Mouse (Mus musculus) thymus, adult 18-20 months (tissue): Measurements from ENCODE around the gene Mettl27.
"Not testable (repeated sequence)": the region's sequence is repeated elsewhere in the genome, so short reads cannot be mapped to it uniquely, and the experiment has no call there.

Experiments used
- DNase-seq, 2 experiments: peaks; one replicate each; pipeline ENCODE4 v3.0.0; 2022; ENCODE audit warnings: mixed read lengths in 2 of 2

Mettl27 gene

DNA sequence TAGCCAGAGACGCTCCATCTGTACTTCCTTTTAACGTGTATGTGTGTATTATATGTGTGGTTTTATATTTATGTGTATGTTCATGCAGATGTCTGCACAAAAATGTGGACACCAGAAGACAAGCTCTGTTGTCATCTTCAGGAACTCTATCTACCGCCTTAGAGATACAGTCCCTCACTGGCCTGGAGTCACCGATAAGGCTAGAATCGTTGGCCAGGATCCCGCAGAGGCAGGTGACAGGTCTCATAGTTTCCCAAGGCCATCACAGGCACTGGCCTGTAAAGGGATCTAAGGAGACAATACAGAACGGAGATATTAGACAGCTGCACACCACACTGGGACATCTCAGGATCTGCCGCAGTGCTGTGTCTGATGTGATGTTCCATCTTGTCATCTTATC lies 11.1 kb upstream of the Mettl27 start:
- no peak for DNase-seq

DNA sequence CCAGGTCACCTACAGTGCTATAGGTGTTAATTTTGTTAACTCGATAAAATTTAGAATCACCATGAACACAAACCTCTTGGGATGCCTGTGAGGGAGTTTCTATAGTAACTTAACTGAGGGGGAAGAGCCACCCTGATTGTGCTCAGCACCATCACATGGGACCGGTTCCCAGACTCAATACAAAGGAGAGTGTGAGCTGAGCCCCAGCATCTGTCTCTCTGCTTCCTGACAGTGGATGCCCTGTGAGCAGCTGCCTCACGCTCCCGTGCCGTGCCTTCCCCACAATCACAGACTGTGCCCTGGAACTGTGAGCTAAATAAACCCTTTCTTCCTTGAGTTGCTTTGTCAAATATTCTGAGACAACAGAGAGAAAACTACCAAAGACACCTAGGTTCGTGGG lies 9.0 kb upstream of the Mettl27 start:
- no peak for DNase-seq

DNA sequence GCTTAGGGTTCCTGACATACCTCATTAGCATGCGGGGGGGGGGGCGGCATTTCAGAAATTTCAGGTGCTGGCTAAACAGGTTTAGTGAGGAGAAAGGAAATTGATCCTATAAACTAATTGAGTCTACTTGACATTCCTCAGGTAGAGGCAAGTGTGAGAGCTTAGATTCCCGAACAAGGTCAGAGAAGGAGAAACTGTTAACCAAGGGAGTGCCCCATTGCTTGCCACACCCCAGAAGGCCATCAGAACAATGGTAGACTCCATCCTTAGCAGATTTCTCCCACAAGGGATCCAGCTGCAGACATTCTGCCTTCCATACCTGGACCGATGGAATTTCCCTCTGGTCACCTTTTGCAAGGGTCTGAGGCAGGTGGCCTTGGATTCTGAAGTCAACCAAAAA lies 5.4 kb upstream of the Mettl27 start:
- no peak for DNase-seq

DNA sequence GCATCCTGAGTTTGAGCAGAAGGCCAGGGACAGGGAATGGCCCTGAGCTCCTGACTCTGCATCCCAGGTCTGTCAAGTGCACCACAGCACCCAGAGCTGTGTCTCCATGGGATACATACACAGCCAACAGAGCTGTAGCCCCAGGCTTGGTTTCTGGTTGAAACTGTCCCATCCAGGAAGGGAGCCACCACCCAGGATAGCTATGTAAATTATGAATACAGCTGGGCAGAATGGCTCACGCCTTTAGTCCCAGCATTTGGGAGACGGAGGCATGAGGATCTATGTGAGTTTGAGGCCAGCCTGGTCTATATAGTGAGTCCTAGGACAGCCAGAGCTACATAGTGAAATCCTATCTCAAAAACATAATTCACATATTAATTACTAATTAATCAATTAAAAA lies 2.2 kb upstream of the Mettl27 start:
- DNase-seq: no peak

DNA sequence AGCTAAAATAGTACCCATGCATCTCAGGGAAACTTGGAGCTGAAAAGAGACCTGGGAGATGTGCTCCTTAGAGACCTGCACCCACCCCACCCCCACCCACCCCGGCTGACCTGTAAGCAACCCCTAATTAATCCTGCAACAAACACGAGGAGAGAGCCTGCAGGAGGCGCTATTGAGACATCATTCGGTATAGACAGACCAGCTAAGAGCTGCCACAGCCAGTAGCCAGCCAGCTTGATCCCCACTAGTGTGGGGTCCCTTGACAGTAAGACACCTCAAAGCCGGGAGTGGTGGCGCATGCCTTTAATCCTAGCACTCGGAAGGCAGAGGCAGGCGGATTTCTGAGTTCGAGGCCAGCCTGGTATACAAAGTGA lies 722 bp downstream of the Mettl27 start:
- DNase-seq: peak in 1 of 2 experiments; percentile 66

DNA sequence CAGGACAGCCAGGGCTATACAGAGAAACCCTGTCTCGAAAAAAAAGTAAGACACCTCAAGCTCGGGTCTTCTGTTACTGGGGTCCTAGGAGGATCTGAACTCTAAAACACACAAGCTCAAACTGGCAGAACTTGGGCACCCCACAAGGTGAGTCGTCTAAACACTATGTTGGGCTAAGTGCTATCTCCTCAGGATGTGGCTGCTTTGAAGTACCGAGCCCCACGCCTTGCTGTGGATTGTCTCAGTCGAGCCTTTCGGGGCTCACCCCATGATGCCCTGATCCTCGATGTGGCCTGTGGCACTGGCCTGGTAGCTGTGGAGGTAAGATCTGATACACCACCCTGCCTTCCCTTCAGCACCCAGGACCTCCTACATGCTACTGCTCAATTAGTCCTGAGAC lies 1.1 kb downstream of the Mettl27 start:
- DNase-seq: peak in 1 of 2 experiments; percentile 60

DNA sequence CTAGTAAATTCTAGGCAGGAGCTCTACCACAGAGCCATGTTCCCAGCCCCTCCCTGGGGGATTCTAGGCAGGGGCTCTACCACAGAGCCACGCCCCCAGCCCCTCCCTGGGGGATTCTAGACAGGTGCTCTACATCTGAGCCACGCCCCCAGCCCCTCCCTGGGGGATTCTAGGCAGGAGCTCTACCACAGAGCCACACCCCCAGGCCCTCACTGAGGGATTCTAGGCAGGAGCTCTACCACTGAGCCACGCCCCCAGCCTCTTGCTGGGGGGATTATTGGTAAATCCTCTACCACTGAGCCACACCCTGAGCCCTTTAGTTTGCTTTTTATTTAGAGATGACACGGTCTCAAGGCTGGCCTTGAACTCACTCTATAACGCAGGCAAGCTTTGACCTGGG lies 1.5 kb downstream of the Mettl27 start:
- DNase-seq: peak in 1 of 2 experiments; percentile 37

DNA sequence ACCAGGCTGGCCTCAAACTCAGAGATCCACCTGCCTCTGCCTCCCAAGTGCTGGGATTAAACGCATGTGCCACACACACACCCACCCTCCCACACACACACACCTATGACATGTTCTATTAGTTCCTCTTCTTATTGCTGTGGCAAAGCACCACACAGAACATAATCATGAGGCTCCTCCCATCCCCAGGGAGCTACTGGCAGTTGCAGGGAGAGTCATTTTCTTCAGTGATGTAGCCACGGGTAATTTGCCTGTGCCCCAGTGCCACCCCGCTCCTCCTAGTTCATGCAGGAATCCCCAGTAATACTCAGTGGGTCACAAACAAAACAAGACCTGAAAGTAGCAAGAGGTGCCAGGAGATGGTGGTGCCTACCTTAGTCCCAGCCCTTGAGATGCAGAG lies 2.5 kb downstream of the Mettl27 start:
- DNase-seq: no peak

DNA sequence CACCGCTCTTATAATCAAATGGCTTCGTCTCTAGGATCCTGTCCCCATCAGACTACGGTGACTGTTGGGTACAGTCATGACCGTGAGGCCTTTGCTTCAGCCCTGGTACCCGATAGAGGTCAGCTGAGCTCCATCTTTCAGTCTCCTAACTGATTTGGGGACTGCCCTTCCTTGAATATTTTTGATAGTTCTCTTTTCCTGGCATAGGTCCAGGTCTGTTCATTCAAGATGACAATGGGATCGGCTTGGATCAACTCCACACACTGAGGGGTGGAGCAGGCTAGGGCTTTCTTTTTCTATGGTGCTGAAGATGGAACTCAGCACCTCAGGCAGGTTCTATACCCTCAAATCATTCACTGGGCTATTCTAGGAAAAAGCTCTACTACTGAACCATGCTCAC lies 3.9 kb downstream of the Mettl27 start:
- DNase-seq: no peak

DNA sequence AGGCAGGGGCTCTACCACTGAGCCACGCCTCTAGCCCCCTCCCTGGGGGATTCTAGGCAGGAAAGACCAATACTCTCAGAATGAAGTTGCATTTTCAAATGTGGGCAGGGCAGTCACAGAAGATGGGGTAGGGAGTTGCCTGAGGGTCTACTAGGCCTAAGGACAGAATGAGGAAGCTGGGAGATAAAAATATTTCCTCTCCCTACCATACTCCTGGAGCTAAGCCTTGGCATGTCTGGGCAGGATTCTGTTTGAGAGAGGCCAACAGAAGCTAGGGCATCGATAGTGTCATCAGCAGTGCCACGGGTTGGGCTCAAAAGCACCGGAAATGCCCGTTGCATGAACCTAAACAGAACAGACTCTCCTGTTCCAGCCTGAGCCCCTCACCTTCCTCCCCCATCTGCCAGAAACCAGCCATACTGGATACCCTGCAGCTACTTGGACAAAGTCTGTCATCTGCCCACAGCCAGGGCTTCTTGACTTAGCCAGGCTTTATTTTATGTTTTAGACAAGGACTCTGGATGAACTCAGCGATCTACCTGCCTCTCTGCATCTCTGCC lies 4.5 kb downstream of the Mettl27 start:
- DNase-seq: no peak

DNA sequence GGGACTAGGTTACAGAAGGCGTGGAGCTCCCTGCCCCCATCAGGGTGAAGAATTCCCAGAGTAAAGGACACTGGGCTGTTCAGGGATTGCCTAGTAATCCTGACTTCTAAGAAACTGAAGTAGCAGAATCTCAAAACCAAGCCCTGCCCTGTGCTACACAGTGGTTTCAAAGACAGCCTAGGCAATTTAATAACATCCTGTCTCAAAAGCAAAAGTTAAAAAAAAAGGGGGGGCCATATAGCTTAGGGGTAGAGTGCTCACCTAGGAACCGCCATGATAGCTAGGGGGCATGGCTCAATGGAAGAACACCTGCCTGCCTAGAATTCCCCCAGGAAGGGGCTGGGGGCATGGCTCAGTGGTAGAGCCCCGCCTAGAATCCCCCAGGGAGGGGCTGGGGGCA lies 6.9 kb downstream of the Mettl27 start:
- no peak for DNase-seq

DNA sequence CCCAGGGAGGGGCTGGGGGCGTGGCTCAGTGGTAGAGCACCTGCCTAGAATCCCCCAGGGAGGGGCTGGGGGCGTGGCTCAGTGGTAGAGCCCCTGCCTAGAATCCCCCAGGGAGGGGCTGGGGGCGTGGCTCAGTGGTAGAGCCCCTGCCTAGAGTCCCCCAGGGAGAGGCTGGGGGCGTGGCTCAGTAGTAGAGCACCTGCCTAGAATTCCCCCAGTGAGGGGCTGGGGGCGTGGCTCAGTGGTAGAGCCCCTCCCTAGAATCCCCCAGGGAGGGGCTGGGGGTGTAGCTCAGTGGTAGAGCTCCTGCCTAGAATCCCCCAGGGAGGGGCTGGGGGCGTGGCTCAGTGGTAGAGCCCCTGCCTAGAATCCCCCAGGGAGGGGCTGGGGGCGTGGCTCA lies 7.4 kb downstream of the Mettl27 start:
- not testable (repeated sequence) for DNase-seq

DNA sequence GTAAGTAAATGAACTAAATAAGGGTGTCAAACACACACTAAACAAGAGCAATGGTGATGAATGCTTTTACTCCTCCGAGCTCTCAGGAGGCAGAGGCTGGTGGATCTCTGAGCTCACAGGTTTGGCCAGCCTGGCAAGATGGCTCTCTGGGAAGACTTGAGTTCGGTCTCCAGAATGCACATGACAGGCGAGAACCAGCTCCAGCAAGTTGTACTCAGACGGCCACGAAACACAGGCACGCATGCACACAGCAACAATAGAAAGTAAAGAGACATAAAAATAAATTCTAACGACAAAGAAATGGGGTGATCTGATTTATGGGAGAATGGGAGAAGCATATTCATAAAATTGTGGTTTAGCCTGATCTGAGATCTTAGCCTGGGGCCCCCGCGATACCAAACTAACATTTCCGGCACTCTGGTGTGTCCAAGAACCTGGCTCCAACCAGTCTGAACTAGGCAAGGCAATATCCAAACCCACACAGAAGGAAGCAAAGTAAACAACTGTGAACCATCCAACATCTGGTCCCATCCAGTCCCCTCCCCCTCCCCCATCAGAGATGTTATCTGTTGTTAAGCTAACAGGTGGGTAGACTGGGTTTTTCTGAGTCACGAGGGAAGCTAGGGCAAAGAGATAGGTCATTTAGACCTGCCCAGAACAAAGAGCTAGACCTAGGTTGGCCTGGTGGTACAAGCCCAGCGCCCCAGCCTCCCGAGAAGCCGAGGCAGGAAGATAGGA lies 9.5 kb downstream of the Mettl27 start:
- DNase-seq: peak; percentile 41 to 72

DNA sequence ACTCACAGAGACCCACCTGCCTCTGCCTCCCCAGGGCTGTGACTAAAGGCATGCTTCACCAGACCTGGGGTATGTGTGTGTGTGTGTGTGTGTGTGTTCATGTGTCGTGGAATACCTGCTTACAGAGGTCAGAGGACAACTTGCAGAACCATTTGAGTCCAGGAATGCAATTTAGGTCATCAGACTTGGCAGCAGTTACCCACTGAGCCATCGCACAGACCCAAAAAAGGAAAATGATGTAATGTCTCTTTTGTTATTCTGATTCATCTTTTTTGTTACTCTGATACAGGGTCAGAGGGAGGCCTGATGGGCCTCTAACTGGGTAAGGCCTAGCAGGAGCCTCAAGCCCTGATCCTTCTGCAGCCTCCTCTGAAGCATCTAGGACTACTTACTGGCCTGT lies 10.6 kb downstream of the Mettl27 start:
- no peak for DNase-seq

DNA sequence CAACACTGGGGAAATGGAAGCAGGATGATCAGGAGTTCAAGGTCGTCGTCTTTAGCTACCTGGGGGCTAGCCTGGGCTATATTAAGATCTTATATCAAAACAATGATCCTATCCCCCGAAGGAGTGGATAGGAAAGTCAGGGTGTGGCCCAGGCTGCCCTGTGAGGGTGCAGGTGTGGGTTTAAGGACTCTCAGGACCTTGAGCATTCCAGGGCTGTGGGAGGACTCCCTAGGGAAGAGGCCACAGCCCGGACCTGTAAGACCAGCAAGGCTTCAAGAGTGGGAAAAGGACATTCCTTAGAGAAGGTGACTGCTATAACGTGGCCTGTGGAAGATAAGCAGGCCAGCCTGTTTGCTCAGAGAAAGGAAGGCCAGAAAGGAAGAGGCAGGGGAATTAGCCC lies 12.0 kb downstream of the Mettl27 start:
- no peak for DNase-seq

DNA sequence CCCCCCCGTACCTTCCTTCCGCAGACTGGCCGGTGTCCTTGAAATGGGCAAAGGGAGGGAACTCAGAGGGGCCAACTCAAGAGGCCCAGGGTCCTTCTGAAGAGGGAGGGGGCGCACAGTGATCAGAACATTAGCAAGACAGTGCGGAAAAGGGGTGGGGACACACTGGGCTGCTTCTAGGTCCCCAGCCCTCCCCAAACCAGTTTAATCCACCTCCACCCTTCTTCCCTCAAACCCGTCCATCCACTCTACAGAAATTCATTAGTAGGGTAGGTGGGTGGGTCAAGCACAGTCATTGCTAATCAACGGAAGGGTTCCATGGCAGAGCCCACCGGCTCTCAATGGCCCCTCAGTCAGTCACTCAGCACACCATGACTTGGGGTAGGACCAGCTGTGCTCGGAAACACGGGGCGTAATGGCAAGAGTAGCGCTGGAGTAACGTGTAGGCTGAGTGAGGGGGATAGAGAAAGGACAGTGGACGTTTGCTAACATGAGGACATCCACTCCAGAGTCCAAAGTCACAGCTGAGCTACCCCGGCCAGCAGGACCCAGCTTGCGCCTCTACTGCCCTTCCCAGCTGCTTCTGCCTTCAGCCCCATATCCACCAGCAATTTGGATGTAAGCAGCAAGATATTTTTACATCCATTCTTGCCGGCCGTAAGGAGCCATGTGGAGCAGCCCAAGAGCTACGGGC lies 13.2 kb downstream of the Mettl27 start:
- DNase-seq: no peak

DNA sequence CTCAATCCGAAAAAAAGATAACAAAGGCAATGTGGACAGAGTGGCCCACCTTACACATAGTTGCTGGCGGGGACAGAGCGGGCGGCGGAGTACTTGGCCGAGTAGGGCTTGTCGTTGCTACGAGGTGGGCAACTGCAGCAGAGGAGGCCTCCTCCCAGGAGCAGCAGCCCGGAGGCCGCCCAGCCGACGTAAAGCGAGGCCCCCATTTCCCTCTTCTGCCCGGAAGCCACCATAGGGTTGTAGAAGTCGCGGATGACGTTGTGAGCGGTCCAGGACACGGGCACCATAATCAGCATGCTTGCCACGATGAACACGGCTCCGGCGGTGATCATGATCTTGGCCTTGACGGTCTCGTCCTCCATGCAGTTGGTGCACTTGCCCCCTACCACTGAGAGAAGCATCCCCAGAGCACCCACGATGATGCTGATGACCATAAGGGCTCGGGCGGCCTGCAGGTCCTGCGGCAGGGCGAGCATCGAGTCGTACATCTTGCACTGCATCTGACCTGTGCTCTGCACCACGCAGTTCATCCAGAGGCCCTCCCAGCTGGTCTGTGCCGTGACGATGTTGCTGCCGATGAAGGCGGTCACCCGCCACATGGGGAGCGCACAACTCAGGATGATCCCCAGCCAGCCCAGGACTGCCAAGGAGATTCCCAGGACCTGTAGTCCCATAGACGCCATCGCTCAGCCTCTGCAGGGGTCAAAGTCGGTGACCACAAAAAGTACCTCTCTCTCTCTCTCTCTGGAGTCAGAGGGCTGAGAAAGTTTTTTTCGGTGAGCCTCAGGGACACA lies 14.1 kb downstream of the Mettl27 start:
- no peak for DNase-seq

DNA sequence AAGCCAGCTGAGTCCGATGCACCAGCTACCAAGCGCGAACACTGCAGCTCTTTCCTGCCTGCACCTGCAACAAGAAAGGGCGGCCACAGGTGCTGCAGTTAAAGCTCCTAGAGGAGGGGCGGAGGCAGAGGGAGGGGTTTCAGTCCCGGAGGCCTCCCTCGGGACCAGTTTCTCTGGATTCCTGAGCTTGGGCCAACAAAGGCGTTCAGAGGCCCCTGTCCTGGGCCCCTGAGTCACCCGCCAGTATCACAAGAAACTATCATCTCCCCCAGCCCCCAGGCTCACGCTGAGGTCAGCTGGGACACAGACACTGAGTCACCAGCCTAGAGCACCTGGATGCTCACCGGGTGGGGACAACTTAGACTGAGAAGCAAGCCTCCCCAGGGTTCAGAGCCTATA lies 14.7 kb downstream of the Mettl27 start, which contains the start of gene Cldn4:
Cldn4 (minus strand) TSS at position 78 of the 399 bp plus-strand sequence.
- peak; percentile 69 to 79 for DNase-seq

DNA sequence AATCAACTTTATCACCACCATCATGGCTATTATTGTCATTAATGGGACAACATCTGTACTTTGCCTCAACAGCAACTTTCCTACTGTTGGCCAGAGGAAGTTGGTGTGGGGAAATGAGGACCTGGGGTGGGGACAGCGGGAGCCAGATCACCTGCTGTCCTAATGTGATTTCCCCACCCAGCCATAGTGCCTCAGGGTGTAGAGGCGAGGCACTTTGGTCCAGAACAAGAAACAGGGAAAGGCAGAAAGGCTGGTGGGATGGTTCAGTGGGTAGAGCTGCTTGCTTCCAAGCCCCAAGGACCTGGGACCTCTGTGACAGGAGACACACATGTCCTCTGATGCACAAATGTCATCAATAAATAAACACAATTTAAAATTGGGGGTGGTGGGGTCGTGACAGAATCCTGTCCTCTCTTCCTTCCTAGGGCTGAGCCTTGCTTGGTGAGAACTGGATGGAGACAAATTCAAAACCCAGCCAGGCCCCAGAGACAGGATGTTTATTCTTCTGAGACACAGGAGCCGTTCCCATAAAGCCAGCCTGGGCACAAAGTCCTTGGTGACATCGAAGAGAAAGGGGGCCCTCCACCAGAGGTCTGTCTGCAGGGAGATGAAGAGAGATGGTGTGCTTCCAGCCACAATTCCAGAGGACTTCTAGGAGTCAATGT lies 15.4 kb downstream of the Mettl27 start:
- no peak for DNase-seq

DNA sequence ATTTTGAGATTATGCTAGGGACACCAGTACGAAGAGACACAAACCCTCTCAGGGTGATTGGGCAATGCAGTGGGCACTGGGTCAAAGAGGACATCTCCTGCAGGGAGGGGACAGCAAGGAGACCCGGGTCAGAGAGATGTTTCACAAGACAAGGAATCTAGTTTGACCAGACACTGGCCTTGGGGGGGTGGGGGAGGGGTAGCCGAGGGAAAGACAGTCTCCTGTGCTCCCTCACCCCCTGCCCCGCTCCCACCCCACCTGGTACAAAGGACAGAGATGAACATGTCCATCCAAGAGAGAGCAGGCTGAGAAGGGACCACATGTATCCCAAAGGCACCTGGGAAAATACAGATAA lies 15.9 kb downstream of the Mettl27 start:
- DNase-seq: no peak

DNA sequence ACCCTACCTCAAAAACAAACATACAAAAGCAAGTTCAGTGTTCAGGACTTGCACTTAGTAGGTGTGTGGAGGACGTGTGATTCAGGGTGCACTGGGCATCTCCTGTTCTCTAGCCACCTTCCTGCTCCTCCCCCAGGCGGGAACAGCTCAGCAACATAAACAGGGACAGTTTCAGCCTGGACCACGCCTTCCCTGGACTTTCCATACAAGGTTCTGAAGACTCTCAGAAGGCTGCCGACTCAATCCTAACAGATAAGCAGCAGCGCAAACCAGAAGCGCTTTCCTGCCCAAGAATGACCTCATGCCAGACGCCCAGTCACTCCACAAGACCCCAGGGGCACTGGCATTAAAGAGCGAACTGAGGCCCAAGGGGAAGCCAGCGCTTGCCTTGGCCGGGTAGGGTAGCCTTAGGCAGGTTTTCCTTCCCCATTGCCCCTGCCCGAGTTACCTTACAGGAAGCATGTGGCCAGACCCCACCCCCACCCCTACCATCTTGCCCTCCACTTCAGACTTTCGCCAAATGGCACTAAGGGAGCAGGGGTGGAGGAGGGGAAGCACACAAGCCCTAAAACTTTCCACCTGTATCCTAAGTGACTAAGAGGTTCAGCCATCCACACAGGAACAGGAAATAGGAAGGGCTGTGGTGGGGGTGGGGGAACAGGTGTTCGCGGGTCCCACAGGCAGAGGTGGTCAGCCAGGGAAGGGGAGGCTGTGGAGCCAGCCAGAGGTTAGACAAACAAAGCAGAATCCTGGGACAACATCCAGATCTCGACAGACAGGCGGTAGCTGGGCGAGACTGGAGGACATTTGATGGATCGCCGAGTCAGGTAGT lies 19.1 kb downstream of the Mettl27 start:
- peak; percentile 50 to 67 for DNase-seq

DNA sequence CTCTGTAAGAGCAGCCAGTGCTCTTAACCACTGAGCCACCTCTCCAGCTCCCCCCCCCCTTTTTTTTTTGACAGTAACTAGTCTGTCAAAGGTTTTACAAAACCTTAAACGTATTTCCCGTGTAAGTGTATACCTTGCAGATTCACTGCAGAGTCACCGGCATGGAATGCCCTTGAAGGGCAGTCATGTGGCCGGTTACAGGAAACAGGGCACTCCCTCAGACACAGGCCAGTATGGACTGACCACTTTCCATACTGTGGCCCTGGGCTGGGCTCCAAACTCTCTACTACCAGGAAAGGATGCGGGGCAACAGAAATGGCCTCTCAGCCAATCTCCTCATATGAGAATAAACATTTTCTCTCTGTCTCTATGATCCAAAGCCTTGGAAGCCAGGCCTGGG lies 23.3 kb downstream of the Mettl27 start:
- no peak for DNase-seq
